Mouse (Mus musculus): ENCODE results near the gene Ddit4.

Gene Ddit4

GRCm38 (mm10) chr10:59918111-59918510, 33.5 kb downstream of the Ddit4 start:
- DNase-seq (ENCODE audit: low spot score in 2 of 2), result no peak

- no peak for DNase-seq (ENCODE audit: low spot score in 2 of 2)
These were observed 35.0 kb downstream of the Ddit4 start for GRCm38 (mm10) chr10:59916649-59917048.

GRCm38 (mm10) chr10:59916159-59916558, 35.5 kb downstream of the Ddit4 start:
- no peak for DNase-seq (ENCODE audit: low spot score in 2 of 2)

GRCm38 (mm10) chr10:59915196-59915962, 36.3 kb downstream of the Ddit4 start:
- no peak for DNase-seq (ENCODE audit: low spot score in 2 of 2)

- DNase-seq (ENCODE audit: low spot score in 2 of 2), result no peak
These were observed 40.0 kb downstream of the Ddit4 start for GRCm38 (mm10) chr10:59911561-59912198.

GRCm38 (mm10) chr10:59911091-59911490, 40.5 kb downstream of the Ddit4 start:
- no peak for DNase-seq (ENCODE audit: low spot score in 2 of 2)

GRCm38 (mm10) chr10:59909357-59909847, 42.2 kb downstream of the Ddit4 start:
- DNase-seq (ENCODE audit: low spot score in 2 of 2), result no peak

GRCm38 (mm10) chr10:59908776-59909315, 42.8 kb downstream of the Ddit4 start:
- no peak for DNase-seq (ENCODE audit: low spot score in 2 of 2)

GRCm38 (mm10) chr10:59907695-59908299, 43.8 kb downstream of the Ddit4 start:
- no peak for DNase-seq (ENCODE audit: low spot score in 2 of 2)

- DNase-seq (ENCODE audit: low spot score in 2 of 2), result no peak
These were observed 44.5 kb downstream of the Ddit4 start for GRCm38 (mm10) chr10:59907080-59907609.

GRCm38 (mm10) chr10:59903170-59903569, 48.5 kb downstream of the Ddit4 start:
- no peak for DNase-seq (ENCODE audit: low spot score in 2 of 2)

- DNase-seq (ENCODE audit: low spot score in 2 of 2), result no peak
These were observed 49.0 kb downstream of the Ddit4 start for GRCm38 (mm10) chr10:59902606-59902990.

- no peak for DNase-seq (ENCODE audit: low spot score in 2 of 2)
These were observed 49.5 kb downstream of the Ddit4 start for GRCm38 (mm10) chr10:59901986-59902605.

- DNase-seq (ENCODE audit: low spot score in 2 of 2), result no peak
These were observed 50.2 kb downstream of the Ddit4 start for GRCm38 (mm10) chr10:59901463-59901862.

- no peak for DNase-seq (ENCODE audit: low spot score in 2 of 2)
These were observed 50.7 kb downstream of the Ddit4 start for GRCm38 (mm10) chr10:59900939-59901338.

GRCm38 (mm10) chr10:59900174-59900435, 51.5 kb downstream of the Ddit4 start:
- no peak for DNase-seq (ENCODE audit: low spot score in 2 of 2)
